Mouse (Mus musculus) CD4-positive, CD25-positive, alpha-beta regulatory T cell, adult 4 months (primary cell): ENCODE results near the gene 2310007B03Rik. TPM values are rescaled to one million over a fixed set of nuclear protein-coding genes. Genes with fewer than 3 reads are reported as not detected.
"Not testable (repeated sequence)": the region's sequence is repeated elsewhere in the genome, so short reads cannot be mapped to it uniquely, and the experiment has no call there.

Experiments used
- ATAC-seq: one replicate; pipeline ENCODE4 v1.8.0; 2017
- polyA plus RNA-seq, 2 experiments: library from polyadenylated mRNA; unstranded; fragments of 100-300 nt; shearing (Covaris generic); gene quantifications; one replicate each; pipeline ENCODE4 v1.2.1; 2017

The 2310007B03Rik gene
- not detected for polyA plus RNA-seq

GRCm38 (mm10) chr1:93160501-93161133 is at the start of gene 2310007B03Rik:
Gene 2310007B03Rik, minus strand, starts transcription at chr1:93160948.
- ATAC-seq: no peak

GRCm38 (mm10) chr1:93210213-93210641 is 49.5 kb upstream of the 2310007B03Rik start:
- ATAC-seq: no peak

- ATAC-seq: no peak
Measured at GRCm38 (mm10) chr1:93207536-93208064, 46.9 kb upstream of the 2310007B03Rik start.

- ATAC-seq: no peak
Measured at GRCm38 (mm10) chr1:93206277-93206970, 45.7 kb upstream of the 2310007B03Rik start.

- no peak for ATAC-seq
Measured at GRCm38 (mm10) chr1:93197916-93198315, 37.2 kb upstream of the 2310007B03Rik start.

- ATAC-seq: not testable (repeated sequence)
Measured at GRCm38 (mm10) chr1:93197454-93197853, 36.7 kb upstream of the 2310007B03Rik start.

- ATAC-seq: no peak
Measured at GRCm38 (mm10) chr1:93194961-93195360, 34.2 kb upstream of the 2310007B03Rik start.

- ATAC-seq: no peak
Measured at GRCm38 (mm10) chr1:93190726-93191305, 30.1 kb upstream of the 2310007B03Rik start.

- ATAC-seq: no peak
Measured at GRCm38 (mm10) chr1:93184071-93184828, 23.5 kb upstream of the 2310007B03Rik start.

GRCm38 (mm10) chr1:93182281-93182680 is 21.5 kb upstream of the 2310007B03Rik start:
- ATAC-seq: no peak

GRCm38 (mm10) chr1:93176525-93177332 is 16.0 kb upstream of the 2310007B03Rik start:
- no peak for ATAC-seq

- ATAC-seq: no peak
Measured at GRCm38 (mm10) chr1:93175849-93176248, 15.1 kb upstream of the 2310007B03Rik start.

GRCm38 (mm10) chr1:93174399-93174798 is 13.7 kb upstream of the 2310007B03Rik start:
- ATAC-seq: peak; percentile 53

GRCm38 (mm10) chr1:93173665-93174064 is 12.9 kb upstream of the 2310007B03Rik start:
- no peak for ATAC-seq

GRCm38 (mm10) chr1:93168295-93168775 is 7.6 kb upstream of the 2310007B03Rik start, which contains the start of gene Crocc2:
Gene Crocc2, plus strand, starts transcription at chr1:93168725.
- no peak for ATAC-seq

GRCm38 (mm10) chr1:93166346-93167079 is 5.8 kb upstream of the 2310007B03Rik start:
- ATAC-seq: no peak

- ATAC-seq: no peak
Measured at GRCm38 (mm10) chr1:93165447-93165846, 4.7 kb upstream of the 2310007B03Rik start.

- ATAC-seq: no peak
Measured at GRCm38 (mm10) chr1:93162588-93162987, 1.8 kb upstream of the 2310007B03Rik start.

- no peak for ATAC-seq
Measured at GRCm38 (mm10) chr1:93161921-93162320, 1.2 kb upstream of the 2310007B03Rik start.

GRCm38 (mm10) chr1:93161350-93161749 is 602 bp upstream of the 2310007B03Rik start:
- ATAC-seq: no peak
